Mouse (Mus musculus): ENCODE measurements around the gene Xrra1.
"Not testable (repeated sequence)": the region's sequence is repeated elsewhere in the genome, so short reads cannot be mapped to it uniquely, and the experiment has no call there.

DNA sequence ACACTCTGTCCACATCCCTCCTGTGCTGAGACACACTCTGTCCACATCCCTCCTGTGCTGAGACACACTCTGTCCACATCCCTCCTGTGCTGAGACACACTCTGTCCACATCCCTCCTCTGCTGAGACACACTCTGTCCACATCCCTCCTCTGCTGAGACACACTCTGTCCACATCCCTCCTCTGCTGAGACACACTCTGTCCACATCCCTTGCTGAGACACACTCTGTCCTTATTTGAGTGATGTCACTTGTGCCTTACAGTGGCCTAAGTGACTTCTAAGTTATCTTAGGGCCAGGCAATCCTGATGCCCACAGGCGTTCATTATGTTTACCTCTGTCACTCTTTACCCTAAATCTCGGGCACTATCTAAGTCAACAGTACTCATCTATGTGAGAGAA is 101.7 kb downstream of the Xrra1 start:
- not testable (repeated sequence) for TF ChIP-seq CTCF (IDR thresholded peaks at IDR 0.05; ENCODE audit: control insufficient read depth, insufficient read depth, insufficient read length); USF1 (IDR thresholded peaks at IDR 0.05; ENCODE audit: low read depth); CEBPB (IDR thresholded peaks at IDR 0.05; ENCODE audit: low read depth); MAX (IDR thresholded peaks at IDR 0.05); MYOD1 (IDR thresholded peaks at IDR 0.05; ENCODE audit: control insufficient read depth, insufficient read length, low read depth)

All from C2C12 (cell line).